Mouse (Mus musculus) layer of hippocampus, adult 2 months (tissue): ENCODE results near the gene AC161166.1. TPM values are rescaled to one million over a fixed set of nuclear protein-coding genes. Genes with fewer than 3 reads are reported as not detected.
"Not testable (repeated sequence)": the region's sequence is repeated elsewhere in the genome, so short reads cannot be mapped to it uniquely, and the experiment has no call there.

Experiments used
- DNase-seq, 2 experiments: peaks; one replicate each; pipeline ENCODE4 v3.0.0; 2022; ENCODE audit warnings: low spot score in 2 of 2
- H3K27ac ChIP-seq: fragments of 200-600 bp; 2 replicates; pipeline ENCODE4 v1.8.1; 2022
- H3K4me3 ChIP-seq: fragments of 200-600 bp; 2 replicates; pipeline ENCODE4 v1.8.1; 2022; ENCODE audit warnings: mild to moderate bottlenecking
- CTCF ChIP-seq: fragments of 200-600 bp; conservative IDR thresholded peaks from 2 replicates; pipeline ENCODE4 v1.8.1; 2022; ENCODE audit warnings: antibody characterized with exemption, mild to moderate bottlenecking, moderate library complexity
- total RNA-seq, 2 experiments: library from RNA; stranded (reverse); gene quantifications; 2 replicates each; pipeline ENCODE4 v1.2.3; 2021

The AC161166.1 gene
- total RNA-seq, 2 experiments from 2014 or later, result not detected

GRCm38 (mm10) chr7:24534301-24534700, 22.0 kb upstream of the AC161166.1 start:
- DNase-seq, result no peak
- TF ChIP-seq CTCF, result no peak
- H3K4me3 ChIP-seq, result no peak overlapping the region
- H3K27ac ChIP-seq, result no peak overlapping the region

DNA sequence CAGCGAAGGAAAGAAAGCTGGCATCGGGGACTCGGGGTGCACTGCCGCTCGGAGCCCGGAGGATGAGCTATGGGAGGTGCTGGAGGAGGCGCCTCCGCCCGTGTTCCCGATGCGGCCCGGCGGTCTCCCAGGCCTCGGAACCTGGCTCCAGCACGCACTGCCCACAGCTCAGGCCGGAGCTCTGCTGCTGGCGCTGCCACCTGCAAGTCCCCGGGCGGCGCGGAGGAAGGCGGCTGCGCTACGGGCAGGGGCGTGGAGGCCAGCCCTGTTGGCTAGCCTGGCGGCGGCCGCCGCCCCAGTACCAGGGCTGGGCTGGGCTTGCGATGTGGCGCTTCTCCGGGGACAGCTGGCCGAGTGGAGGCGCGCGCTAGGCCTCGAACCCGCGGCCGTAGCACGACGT, 21.6 kb upstream of the AC161166.1 start:
- no peak for TF ChIP-seq CTCF
- DNase-seq, result no peak
- H3K4me3 ChIP-seq, result no peak overlapping the region
- H3K27ac ChIP-seq, result no peak overlapping the region

GRCm38 (mm10) chr7:24533031-24533571, 20.8 kb upstream of the AC161166.1 start:
- no peak overlapping the region for H3K27ac ChIP-seq
- H3K4me3 ChIP-seq, result no peak overlapping the region
- no peak for TF ChIP-seq CTCF
- no peak for DNase-seq

DNA sequence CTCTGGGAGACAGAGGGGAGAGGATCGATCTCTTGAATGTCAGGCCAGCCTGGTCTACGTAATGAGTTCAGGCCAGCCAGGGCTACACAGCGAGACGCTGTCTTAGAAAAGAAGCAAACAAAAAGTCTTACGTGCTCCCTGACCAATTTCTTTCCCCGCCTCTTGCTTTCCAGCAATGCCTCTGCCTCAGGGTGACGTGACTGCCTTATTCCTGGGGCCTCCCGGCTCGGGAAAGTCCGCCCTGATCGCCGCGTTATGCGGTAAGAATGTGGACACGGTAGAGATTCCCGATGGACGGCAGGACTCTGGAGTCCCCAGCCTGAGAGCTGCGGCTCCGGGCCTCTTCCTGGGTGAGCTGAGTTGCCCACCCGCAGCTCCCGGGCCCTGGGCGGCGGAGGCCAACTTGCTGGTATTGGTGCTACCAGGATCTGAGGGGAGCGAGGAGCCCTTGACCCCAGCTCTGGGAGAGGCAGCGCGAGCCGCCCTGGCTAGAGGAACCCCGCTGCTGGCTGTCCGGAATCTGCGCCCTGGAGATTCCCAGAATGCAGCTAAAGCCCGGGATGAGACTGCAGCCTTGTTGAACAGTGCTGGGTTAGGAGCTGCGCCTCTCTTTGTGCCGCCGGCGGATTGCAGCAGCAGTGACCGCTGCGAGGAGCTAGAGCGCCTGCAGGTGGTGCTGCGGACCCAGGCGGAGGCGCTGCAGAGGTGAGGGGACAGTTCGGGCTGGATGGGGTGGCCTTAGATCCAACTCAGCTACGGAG, 19.1 kb upstream of the AC161166.1 start:
- peak; percentile 88 for TF ChIP-seq CTCF
- Histone ChIP-seq H3K27ac (peak overlapping the region; percentile 98), H3K4me3 (peak overlapping the region; percentile 92)
- peak; percentile 67 to 68 for DNase-seq

DNA sequence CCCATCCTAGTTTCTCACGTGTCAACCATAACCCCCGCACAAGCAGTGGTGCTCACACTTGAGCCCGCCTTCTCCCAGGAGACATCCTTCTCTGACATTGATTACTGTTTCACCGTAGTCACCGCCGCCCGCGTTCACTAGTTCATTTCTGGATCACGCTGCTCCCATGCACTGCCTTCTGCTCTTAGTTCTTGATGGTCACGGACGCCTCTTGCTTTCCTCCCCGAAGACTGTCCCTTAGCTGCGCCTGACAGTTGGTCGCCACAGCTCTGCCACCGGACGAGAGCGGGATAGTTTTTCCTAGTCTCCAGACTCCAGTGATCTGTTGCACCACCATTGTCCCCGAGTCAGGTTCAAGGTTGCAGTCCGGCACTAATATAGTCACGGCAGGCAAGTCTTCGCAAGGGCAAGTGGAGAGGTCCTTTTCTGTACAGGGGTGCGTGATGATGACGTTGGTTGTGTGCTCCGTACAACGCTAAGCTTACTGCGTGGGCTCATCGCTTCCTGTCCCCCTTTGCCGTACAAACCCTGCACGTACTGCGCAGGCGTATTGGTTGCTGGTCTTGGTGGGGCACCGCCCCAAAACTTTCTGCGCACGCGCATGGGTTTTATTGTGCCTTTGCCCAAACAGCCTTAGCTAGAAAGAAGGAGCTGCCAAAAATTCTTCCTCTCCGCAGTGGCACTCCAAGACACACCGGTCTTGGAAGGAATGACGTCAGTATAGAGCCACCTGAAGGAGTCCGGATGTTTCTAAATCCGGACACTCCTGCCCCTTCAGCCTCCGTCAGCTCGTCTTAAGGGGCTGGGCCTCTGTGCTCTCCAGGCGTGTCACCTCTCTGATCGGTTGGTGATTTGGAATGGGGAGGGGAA, 18.0 kb upstream of the AC161166.1 start, which contains the start of gene Irgq:
TSS of gene Irgq (plus strand) at position 628 of the 870 bp plus-strand sequence.
- DNase-seq, result peak; percentile 99
- TF ChIP-seq CTCF, result no peak
- Histone ChIP-seq H3K27ac (peak within 1 kb of the TSS; percentile 98), H3K4me3 (peak within 1 kb of the TSS; percentile 92)

GRCm38 (mm10) chr7:24529580-24529979, 17.3 kb upstream of the AC161166.1 start:
- Histone ChIP-seq H3K4me3 (peak overlapping the region; percentile 92), H3K27ac (peak overlapping the region; percentile 98)
- no peak for DNase-seq
- no peak for TF ChIP-seq CTCF

- Histone ChIP-seq H3K27ac (no peak overlapping the region), H3K4me3 (no peak overlapping the region)
- DNase-seq, result no peak
- no peak for TF ChIP-seq CTCF
Observed at GRCm38 (mm10) chr7:24528861-24529260, 16.6 kb upstream of the AC161166.1 start.

- TF ChIP-seq CTCF, result no peak
- peak in 1 of 2 experiments; percentile 47 for DNase-seq
- Histone ChIP-seq H3K27ac (peak overlapping the region; percentile 62), H3K4me3 (no peak overlapping the region; the same call in 1 of the 2 replicates)
Observed at GRCm38 (mm10) chr7:24525686-24526420, 13.6 kb upstream of the AC161166.1 start.

DNA sequence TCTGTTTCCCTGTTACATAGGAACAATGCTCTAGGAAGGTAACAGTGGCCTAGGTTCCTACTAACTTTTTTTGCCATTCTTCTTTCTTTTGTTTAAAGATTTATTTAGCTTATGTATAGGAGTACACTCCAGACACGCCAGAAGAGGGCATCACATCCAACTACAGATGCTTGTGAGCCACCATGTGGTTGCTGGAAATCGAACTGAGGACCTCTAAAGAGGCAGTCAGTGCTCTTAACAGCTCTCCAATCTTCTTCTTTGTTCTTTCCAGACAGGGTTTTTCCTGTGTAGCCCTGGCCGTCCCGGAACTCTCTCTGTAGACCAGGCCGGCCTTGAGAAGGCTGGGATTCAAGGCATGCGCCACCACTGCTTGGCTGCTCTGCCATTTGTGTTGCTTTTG, 12.7 kb upstream of the AC161166.1 start:
- no peak for DNase-seq
- H3K27ac ChIP-seq, result no peak overlapping the region
- TF ChIP-seq CTCF, result peak; percentile 31; the same call in 1 of the 2 replicates
- H3K4me3 ChIP-seq, result no peak overlapping the region

DNA sequence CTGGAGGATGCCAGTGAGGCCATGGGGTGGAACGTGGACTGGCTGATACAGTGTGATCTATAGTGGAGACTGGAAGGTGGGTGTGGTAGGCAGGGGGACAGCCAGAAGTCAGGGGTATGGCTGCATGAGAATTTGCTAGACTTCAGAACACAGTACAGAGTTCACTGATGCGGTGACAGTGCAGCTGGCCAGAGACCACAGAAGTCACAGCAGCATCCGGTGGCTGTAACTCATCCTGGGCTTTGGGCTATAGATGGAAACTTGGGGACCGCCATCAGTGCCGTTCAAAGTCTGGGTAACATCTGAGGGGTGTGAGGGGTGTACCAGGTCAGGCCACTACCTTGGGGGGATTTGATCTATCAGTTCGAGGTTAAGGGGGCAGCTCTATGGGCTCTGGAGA, 11.5 kb upstream of the AC161166.1 start:
- no peak for TF ChIP-seq CTCF
- DNase-seq, result no peak
- H3K27ac ChIP-seq, result no peak overlapping the region

GRCm38 (mm10) chr7:24522805-24523204, 10.6 kb upstream of the AC161166.1 start:
- Histone ChIP-seq H3K27ac (no peak overlapping the region), H3K4me3 (no peak overlapping the region)
- DNase-seq, result no peak
- no peak for TF ChIP-seq CTCF

More for the DNA sequence above, 11.5 kb upstream of the AC161166.1 start:
- H3K4me3 ChIP-seq, result no peak overlapping the region

DNA sequence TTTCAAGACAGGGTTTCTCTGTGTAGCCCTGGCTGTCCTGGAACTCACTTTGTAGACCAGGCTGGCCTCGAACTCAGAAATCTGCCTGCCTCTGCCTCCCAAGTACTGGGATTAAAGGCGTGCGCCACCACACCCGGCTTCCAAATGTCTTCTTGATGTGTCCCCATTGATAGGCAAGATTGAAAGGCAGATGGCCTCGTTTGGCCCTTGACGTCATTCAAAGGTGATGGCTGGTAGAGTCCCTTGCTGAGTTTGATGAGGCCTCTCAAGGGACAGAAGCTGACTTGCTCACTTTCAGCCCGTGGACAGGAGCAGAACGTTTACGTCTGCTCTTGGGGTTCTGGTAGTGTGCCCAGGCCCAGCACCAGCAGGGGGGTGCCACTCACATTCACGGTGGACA, 7.8 kb upstream of the AC161166.1 start:
- H3K4me3 ChIP-seq, H3K27ac ChIP-seq, DNase-seq: not testable (repeated sequence)
